Mouse (Mus musculus) hematopoietic stem cell, adult 5-6 weeks (primary cell): ENCODE data around the gene Plek. TPM values are rescaled to one million over a fixed set of nuclear protein-coding genes. Genes with fewer than 3 reads are reported as not detected.

Experiments used
- total RNA-seq: library from RNA; stranded (forward); fragments of 172-1452, 232-1000 nt; gene quantifications from 2 replicates; pipeline ENCODE4 v1.2.3, GENCODE M21; 2017

Plek gene
- total RNA-seq, 1 experiment from 2014 or later, result 168 TPM

Other genes starting within 250 kb of the Plek start
- gene Fbxo48, start 101.0 kb downstream of the Plek start, total RNA-seq, result 6.0 and 11.5 TPM in 2 replicates
- gene Cnrip1, start 795 bp downstream of the Plek start, total RNA-seq, result 17.6 and 23.3 TPM in 2 replicates
- gene Ppp3r1, start 106.9 kb upstream of the Plek start, total RNA-seq, result 57.2 and 94.9 TPM in 2 replicates
- 25.8 and 28.3 TPM in 2 replicates for gene Wdr92, start 129.7 kb upstream of the Plek start, total RNA-seq
- 58.8 and 101 TPM in 2 replicates for gene Pno1, start 159.2 kb upstream of the Plek start, total RNA-seq
- 88.7 and 92.7 TPM in 2 replicates for gene C1d, start 205.2 kb upstream of the Plek start, total RNA-seq